Mouse (Mus musculus) Muller cell, postnatal 12 days (primary cell): ENCODE data around the gene Slfn14.
A peak's percentile ranks its signal among the peaks of the same experiment; 100 is the strongest.
"Not testable (repeated sequence)": the region's sequence is repeated elsewhere in the genome, so short reads cannot be mapped to it uniquely, and the experiment has no call there.

Source experiments
- DNase-seq: peaks from one replicate; pipeline ENCODE4 v3.0.0-alpha.2; 2015; ENCODE audit errors: inconsistent ontology term

Gene Slfn14

GRCm38 (mm10) chr11:83282084-83282483, 4.4 kb downstream of the Slfn14 start:
- no peak for DNase-seq

GRCm38 (mm10) chr11:83279691-83280090, 6.8 kb downstream of the Slfn14 start:
- no peak for DNase-seq

- no peak for DNase-seq
Observed at GRCm38 (mm10) chr11:83279024-83279423, 7.5 kb downstream of the Slfn14 start.

GRCm38 (mm10) chr11:83276251-83276650, 10.3 kb downstream of the Slfn14 start:
- DNase-seq, result no peak

- peak; percentile 90 for DNase-seq
Observed at GRCm38 (mm10) chr11:83271951-83272843, 14.3 kb downstream of the Slfn14 start.

GRCm38 (mm10) chr11:83271151-83271950, 15.2 kb downstream of the Slfn14 start:
- DNase-seq, result peak; percentile 96

- no peak for DNase-seq
Observed at GRCm38 (mm10) chr11:83270842-83271150, 15.7 kb downstream of the Slfn14 start.

GRCm38 (mm10) chr11:83263146-83263545, 23.4 kb downstream of the Slfn14 start:
- DNase-seq, result no peak

GRCm38 (mm10) chr11:83262673-83263072, 23.9 kb downstream of the Slfn14 start:
- DNase-seq, result no peak

- DNase-seq, result not testable (repeated sequence)
Observed at GRCm38 (mm10) chr11:83257211-83257610, 29.3 kb downstream of the Slfn14 start.

GRCm38 (mm10) chr11:83239811-83240210, 46.7 kb downstream of the Slfn14 start:
- no peak for DNase-seq

GRCm38 (mm10) chr11:83238389-83238788, 48.1 kb downstream of the Slfn14 start:
- DNase-seq, result no peak

- DNase-seq, result not testable (repeated sequence)
Observed at GRCm38 (mm10) chr11:83237390-83237789, 49.1 kb downstream of the Slfn14 start.

- DNase-seq, result not testable (repeated sequence)
Observed at GRCm38 (mm10) chr11:83233621-83234020, 52.9 kb downstream of the Slfn14 start.

GRCm38 (mm10) chr11:83230966-83231365, 55.6 kb downstream of the Slfn14 start:
- DNase-seq, result no peak

- no peak for DNase-seq
Observed at GRCm38 (mm10) chr11:83227926-83228723, 58.4 kb downstream of the Slfn14 start.

- DNase-seq, result no peak
Observed at GRCm38 (mm10) chr11:83225371-83225960, 61.1 kb downstream of the Slfn14 start.
